In genomic region chr10:30555686-30556578, GRCm38 (mm10) we compare ENCODE assay signal across 24 mouse cellular contexts. TPM values are rescaled to one million over a fixed set of nuclear protein-coding genes. Genes with fewer than 3 reads are reported as not detected.
DNase-seq lines count a peak whose midpoint lies in the region; ATAC-seq and TF ChIP-seq lines count a peak whose summit lies in the region.
"Had no signal": no experiment of that assay in that cellular context is flagged by ENCODE, and none has a peak within 500 bp of the region (broad histone marks: within the 10 kb centered on the region; RNA-seq: fewer than 3 reads in every experiment).

No protein-coding gene starts in this region.

- H3K4me2 ChIP-seq in heart, embryonic 11.5 days: no peak overlapping the region
- peak overlapping the region; percentile 20 for H3K4me2 ChIP-seq in liver, embryonic 14.5 days (ENCODE audit: low read depth)
- H3K4me2 ChIP-seq in midbrain, postnatal 0 days (ENCODE audit: low read depth, low read length, poor library complexity, severe bottlenecking): no peak overlapping the region
- H3K4me2 ChIP-seq: embryonic facial prominence, embryonic 15.5 days; forebrain, embryonic 15.5 days; heart, embryonic 12.5 days; limb, embryonic 13.5 days; lung, embryonic 15.5 days; midbrain, embryonic 12.5 days had no signal

- H3K9ac ChIP-seq in heart, embryonic 11.5 days (ENCODE audit: low read depth, low read length): no peak overlapping the region
- no peak overlapping the region for H3K9ac ChIP-seq in liver, embryonic 14.5 days (replicated peaks)
- H3K9ac ChIP-seq in midbrain, postnatal 0 days (replicated peaks; ENCODE audit: low read length, poor library complexity, severe bottlenecking): no peak overlapping the region
- H3K9ac ChIP-seq: embryonic facial prominence, embryonic 15.5 days; forebrain, embryonic 15.5 days; heart, embryonic 12.5 days; limb, embryonic 13.5 days; lung, embryonic 15.5 days; midbrain, embryonic 12.5 days had no signal

- H3K9me3 ChIP-seq in heart, embryonic 11.5 days (replicated peaks; ENCODE audit: control insufficient read depth, low read length): no peaks in the 10 kb centered on the region
- no peaks in the 10 kb centered on the region for H3K9me3 ChIP-seq in heart, embryonic 10.5 days
- no peaks in the 10 kb centered on the region for H3K9me3 ChIP-seq in liver, embryonic 14.5 days (ENCODE audit: control insufficient read depth, low read length)
- H3K9me3 ChIP-seq in midbrain, postnatal 0 days (ENCODE audit: low read length): no peaks in the 10 kb centered on the region
- H3K9me3 ChIP-seq: embryonic facial prominence, embryonic 15.5 days; forebrain, embryonic 15.5 days; heart, embryonic 12.5 days; limb, embryonic 13.5 days; lung, embryonic 15.5 days; midbrain, embryonic 12.5 days had no signal

- H3K4me3 ChIP-seq in heart, embryonic 11.5 days (ENCODE audit: low read depth, low read length): no peak overlapping the region
- H3K4me3 ChIP-seq in heart, embryonic 10.5 days: no peak overlapping the region
- no peak overlapping the region for H3K4me3 ChIP-seq in liver, embryonic 14.5 days (ENCODE audit: insufficient read depth in 1 of 2, low read depth in 2 of 2, low read length in 2 of 2)
- H3K4me3 ChIP-seq in midbrain, postnatal 0 days (ENCODE audit: low read depth, low read length): no peak overlapping the region
- H3K4me3 ChIP-seq: embryonic facial prominence, embryonic 15.5 days; forebrain, embryonic 15.5 days; heart, embryonic 12.5 days; limb, embryonic 13.5 days; lung, embryonic 15.5 days; midbrain, embryonic 12.5 days had no signal

- H3K36me3 ChIP-seq in heart, embryonic 11.5 days (ENCODE audit: control insufficient read depth, insufficient read depth, low read length): peaks cover 11% of the 10 kb centered on the region; the same call in 1 of the 2 replicates
- H3K36me3 ChIP-seq in heart, embryonic 10.5 days: peaks cover 55% of the 10 kb centered on the region
- peaks cover 7% of the 10 kb centered on the region for H3K36me3 ChIP-seq in liver, embryonic 14.5 days (replicated peaks; ENCODE audit: control insufficient read depth, insufficient read depth, low read depth)
- peaks cover 23% of the 10 kb centered on the region for H3K36me3 ChIP-seq in midbrain, postnatal 0 days (ENCODE audit: insufficient read depth, low read length)

- no peak for TF ChIP-seq EP300 in liver, embryonic 14.5 days (IDR thresholded peaks at IDR 0.05; ENCODE audit: low read depth)

- no peak overlapping the region for H3K27ac ChIP-seq in heart, embryonic 11.5 days (ENCODE audit: low read depth, low read length)
- H3K27ac ChIP-seq in heart, embryonic 10.5 days: no peak overlapping the region
- no peak overlapping the region for H3K27ac ChIP-seq in liver, embryonic 14.5 days
- no peak overlapping the region for H3K27ac ChIP-seq in midbrain, postnatal 0 days (ENCODE audit: low read depth, low read length)
- H3K27ac ChIP-seq: embryonic facial prominence, embryonic 15.5 days; forebrain, embryonic 15.5 days; hindbrain, postnatal 0 days; limb, embryonic 13.5 days; lung, embryonic 15.5 days; midbrain, embryonic 12.5 days had no signal

- no peak for DNase-seq in heart, embryonic 10.5 days (ENCODE audit: low spot score)
- DNase-seq in fat pad, adult 2 months (ENCODE audit: extremely low read depth, low read depth, low spot score): peak; percentile 90
- DNase-seq in liver, embryonic 14.5 days (ENCODE audit: low read depth in 3 of 3, low spot score in 3 of 3): peak; percentile 7 to 23 (median 18)
- DNase-seq in adrenal gland, adult 2 months: no peak
- no peak for DNase-seq in kidney, adult 9 months
- no peak for DNase-seq in midbrain, postnatal 0 days (ENCODE audit: low spot score)
- DNase-seq: adrenal gland, adult 8-10 months; cerebellum, adult 9-11 months; heart, postnatal 10 days; kidney, postnatal 25 days; lung, postnatal 4 days; right cerebral cortex, postnatal 25 days; spleen, adult 18-20 months had no signal

- 72% methylated on average over 11 of the region's 11 CpGs for WGBS in heart, embryonic 11.5 days (ENCODE audit: insufficient replicate concordance)
- WGBS in heart, embryonic 10.5 days: 75% methylated on average over 11 of the region's 11 CpGs
- WGBS in liver, embryonic 14.5 days (ENCODE audit: insufficient replicate concordance): 63% methylated on average over 11 of the region's 11 CpGs
- 93% methylated on average over 11 of the region's 11 CpGs for WGBS in midbrain, postnatal 0 days

- 0 out of 2 replicates have a peak, but pooled peaks have one; percentile 26 for ATAC-seq in heart, embryonic 11.5 days (replicated peaks; ENCODE audit: insufficient number of reproducible peaks, low FRiP score, low TSS enrichment)
- peak; percentile 83 for ATAC-seq in liver, embryonic 14.5 days (ENCODE audit: insufficient read depth)
- no peak for ATAC-seq in midbrain, postnatal 0 days (ENCODE audit: low FRiP score)
- ATAC-seq: CD4-positive, CD25-positive, alpha-beta regulatory T cell, adult 4 months; forebrain, embryonic 15.5 days; hindbrain, postnatal 0 days; intestine, embryonic 16.5 days; Patski had no signal

- TF ChIP-seq CTCF in liver, embryonic 14.5 days (IDR thresholded peaks at IDR 0.05; ENCODE audit: low read depth): 0 out of 2 replicates have a peak, but pooled peaks have one; percentile 18
- TF ChIP-seq CTCF in midbrain, postnatal 0 days (IDR thresholded peaks at IDR 0.05): no peak

- no peaks in the 10 kb centered on the region for H3K27me3 ChIP-seq in heart, embryonic 11.5 days (ENCODE audit: control insufficient read depth, insufficient read depth, low read length)
- no peaks in the 10 kb centered on the region for H3K27me3 ChIP-seq in heart, embryonic 10.5 days (ENCODE audit: insufficient read depth, poor library complexity, severe bottlenecking)
- H3K27me3 ChIP-seq in liver, embryonic 14.5 days (ENCODE audit: control insufficient read depth, insufficient read depth, low read length): no peaks in the 10 kb centered on the region
- H3K27me3 ChIP-seq in midbrain, postnatal 0 days (ENCODE audit: insufficient read depth, low read length): no peaks in the 10 kb centered on the region
- H3K27me3 ChIP-seq: embryonic facial prominence, embryonic 15.5 days; forebrain, embryonic 15.5 days; heart, embryonic 12.5 days; limb, embryonic 13.5 days; lung, embryonic 15.5 days; midbrain, embryonic 12.5 days; Patski had no signal

- no peaks in the 10 kb centered on the region for H3K4me1 ChIP-seq in heart, embryonic 11.5 days (ENCODE audit: control insufficient read depth, insufficient read depth, low read length)
- peaks cover 5% of the 10 kb centered on the region; the same call in 1 of the 2 replicates for H3K4me1 ChIP-seq in heart, embryonic 10.5 days
- H3K4me1 ChIP-seq in liver, embryonic 14.5 days (replicated peaks; ENCODE audit: control insufficient read depth in 2 of 2, insufficient read depth in 2 of 2, low read length in 1 of 2): peaks cover 6 to 12% of the 10 kb centered on the region in 2 experiments
- H3K4me1 ChIP-seq in midbrain, postnatal 0 days (ENCODE audit: insufficient read depth, low read length): no peaks in the 10 kb centered on the region
- H3K4me1 ChIP-seq: embryonic facial prominence, embryonic 15.5 days; forebrain, embryonic 15.5 days; limb, embryonic 13.5 days; lung, embryonic 15.5 days; midbrain, embryonic 12.5 days had no signal

RNA-seq across cellular contexts. Expression of gene Trmt11, which starts 44.6 kb away (rescaled TPM):
- polyA plus RNA-seq in heart, embryonic 11.5 days (2014; fragmentation: Nextera tagmentation; extraction: Ambion mirVana): 20.7 and 21.8 TPM in 2 replicates
- polyA plus RNA-seq in heart, embryonic 10.5 days (2016; fragmentation: Nextera tagmentation; extraction: Ambion mirVana): 23.1 and 30.3 TPM in 2 replicates
- polyA plus RNA-seq in liver, embryonic 14.5 days (2012; rRNA removed): 3.0 and 4.7 TPM in 2 replicates
- 17.9 and 20.0 TPM in 2 replicates for polyA plus RNA-seq in liver, embryonic 14.5 days (2014; fragmentation: Nextera tagmentation; extraction: Ambion mirVana)
- 1 to 10 TPM; 8.4 to 10.0 TPM for total RNA-seq in adrenal gland, adult 2 months (2021)
- polyA plus RNA-seq in adrenal gland, adult 2 months (2012; rRNA removed): 0.21 and 0.28 TPM in 2 replicates
- total RNA-seq in midbrain, postnatal 0 days (2014; rRNA removed): 6.5 and 13.4 TPM in 2 replicates
- 15.5 and 17.4 TPM in 2 replicates for polyA plus RNA-seq in midbrain, postnatal 0 days (2015; fragmentation: Nextera tagmentation; extraction: Ambion mirVana)

Comparison
In these comparisons a context has a peak if more than half of its experiments do, and no peak if none do; other contexts are left out.
1. DNase-seq: peak in fat pad, adult 2 months (single experiment) and liver, embryonic 14.5 days (3 of 3); none in heart, embryonic 10.5 days (single experiment), adrenal gland, adult 2 months (single experiment), kidney, adult 9 months (single experiment) and midbrain, postnatal 0 days (single experiment).